Mouse (Mus musculus): Measurements from ENCODE around the gene Cenpc1.

Cenpc1 gene

GRCm38 (mm10) chr5:85996545-85997510 lies 68.6 kb downstream of the Cenpc1 start:
- in situ Hi-C loops (cut with MboI, MseI) = no loop called here

- in situ Hi-C loops (cut with MboI, MseI) = no loop called here
These were observed 70.8 kb downstream of the Cenpc1 start for GRCm38 (mm10) chr5:85994551-85994950.

GRCm38 (mm10) chr5:85992805-85993721 lies 72.3 kb downstream of the Cenpc1 start:
- in situ Hi-C loops (cut with MboI, MseI) = no loop called here

GRCm38 (mm10) chr5:85992055-85992454 lies 73.3 kb downstream of the Cenpc1 start:
- in situ Hi-C loops (cut with MboI, MseI) = no loop called here

- in situ Hi-C loops (cut with MboI, MseI) = no loop called here
These were observed 77.9 kb downstream of the Cenpc1 start for GRCm38 (mm10) chr5:85987516-85987863.

GRCm38 (mm10) chr5:85986734-85987515 lies 78.5 kb downstream of the Cenpc1 start:
- in situ Hi-C loops (cut with MboI, MseI) = no loop called here

- in situ Hi-C loops (cut with MboI, MseI) = no loop called here
These were observed 87.5 kb downstream of the Cenpc1 start for GRCm38 (mm10) chr5:85977646-85978426.

GRCm38 (mm10) chr5:85962791-85963190 lies 102.6 kb downstream of the Cenpc1 start:
- in situ Hi-C loops (cut with MboI, MseI) = no loop called here
